Mouse (Mus musculus): Measurements from ENCODE around the gene Rerg.
"Not testable (repeated sequence)": the region's sequence is repeated elsewhere in the genome, so short reads cannot be mapped to it uniquely, and the experiment has no call there.

Gene Rerg

GRCm38 (mm10) chr6:137076225-137076624 lies 94.1 kb downstream of the Rerg start:
- DNase-seq (ENCODE audit: low spot score in 2 of 2), result no peak

DNA sequence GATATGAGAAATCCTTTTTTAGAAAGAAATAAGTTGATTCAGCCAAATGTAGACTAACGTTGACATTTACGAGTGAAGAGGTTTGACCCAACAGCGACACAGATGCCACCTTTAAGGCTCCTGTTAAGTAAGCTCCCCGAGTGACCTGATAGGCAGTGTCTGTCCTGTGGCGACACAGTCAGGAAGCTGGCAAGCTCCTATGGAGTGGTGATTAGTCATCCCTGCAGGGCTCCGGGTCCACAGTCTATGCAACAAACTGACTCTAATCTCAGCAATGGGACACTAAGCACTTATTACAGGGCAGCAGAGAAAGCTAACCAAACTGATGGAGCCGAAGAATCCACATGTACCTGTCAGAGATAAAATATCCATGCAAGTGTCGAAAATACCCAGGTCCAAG lies 98.0 kb downstream of the Rerg start:
- no peak for DNase-seq (ENCODE audit: low spot score in 2 of 2)

DNA sequence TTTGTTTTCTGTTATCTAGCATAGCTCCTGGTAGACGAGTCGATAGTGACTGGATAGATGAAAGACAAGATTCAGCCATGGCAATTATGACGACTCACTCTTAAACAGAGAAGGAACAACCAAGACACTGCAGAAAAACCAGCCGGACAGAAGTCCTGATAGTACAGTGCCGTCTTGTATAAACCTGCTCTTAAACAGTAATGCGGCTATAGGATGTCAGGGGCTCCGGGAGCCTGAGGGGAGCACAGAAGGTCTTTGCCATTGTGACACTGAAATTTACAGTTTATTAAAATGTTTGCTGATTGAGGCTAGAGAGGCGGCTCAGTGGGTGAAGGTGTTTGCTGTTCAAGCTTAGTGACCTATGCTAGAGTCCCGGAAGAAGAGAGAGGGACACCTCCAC lies 98.8 kb downstream of the Rerg start:
- DNase-seq (ENCODE audit: low spot score in 2 of 2), result no peak

GRCm38 (mm10) chr6:137065506-137065905 lies 104.8 kb downstream of the Rerg start:
- DNase-seq (ENCODE audit: low spot score in 2 of 2), result no peak

GRCm38 (mm10) chr6:137064786-137065185 lies 105.5 kb downstream of the Rerg start:
- no peak for DNase-seq (ENCODE audit: low spot score in 2 of 2)

DNA sequence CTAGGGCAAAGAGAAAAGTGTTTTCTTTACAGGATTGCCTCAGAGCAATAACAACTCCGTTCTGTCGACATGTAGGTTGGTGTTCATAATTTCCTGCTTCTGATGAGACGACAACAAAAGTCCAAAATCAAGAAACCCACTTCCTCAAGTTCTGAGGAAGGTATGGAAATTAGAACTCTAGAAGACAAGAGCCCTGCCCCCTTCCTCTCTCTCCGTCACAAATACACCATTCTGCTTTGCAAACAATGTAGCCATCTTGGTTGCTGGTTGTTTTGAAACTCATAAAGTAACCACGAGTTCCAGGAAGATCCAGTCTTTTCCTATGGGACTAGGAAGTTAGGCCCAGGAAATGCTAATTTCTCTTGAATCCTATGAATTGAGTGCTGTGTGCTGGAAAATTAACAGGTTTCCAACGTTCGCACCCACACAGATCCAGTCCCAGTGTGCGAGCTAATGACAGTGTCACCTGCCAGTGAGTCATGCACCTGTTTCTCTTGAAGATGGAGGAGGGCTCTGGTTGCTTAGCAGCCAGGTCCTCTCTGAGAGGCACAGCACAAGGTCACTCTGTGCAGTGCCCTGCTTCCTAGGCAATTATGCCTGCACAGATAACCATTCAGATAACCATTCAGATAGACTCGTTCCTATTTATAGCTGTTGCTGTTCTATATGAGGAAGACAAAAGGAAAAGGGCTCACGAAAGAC lies 106.9 kb downstream of the Rerg start:
- peak in 1 of 2 experiments; percentile 17 for DNase-seq (ENCODE audit: low spot score in 2 of 2)

GRCm38 (mm10) chr6:137061880-137062531 lies 108.3 kb downstream of the Rerg start:
- no peak for DNase-seq (ENCODE audit: low spot score in 2 of 2)

- DNase-seq (ENCODE audit: low spot score in 2 of 2), result no peak
These were observed 109.7 kb downstream of the Rerg start for GRCm38 (mm10) chr6:137060595-137060994.

- DNase-seq (ENCODE audit: low spot score in 2 of 2), result no peak
These were observed 112.0 kb downstream of the Rerg start for GRCm38 (mm10) chr6:137058257-137058656.

DNA sequence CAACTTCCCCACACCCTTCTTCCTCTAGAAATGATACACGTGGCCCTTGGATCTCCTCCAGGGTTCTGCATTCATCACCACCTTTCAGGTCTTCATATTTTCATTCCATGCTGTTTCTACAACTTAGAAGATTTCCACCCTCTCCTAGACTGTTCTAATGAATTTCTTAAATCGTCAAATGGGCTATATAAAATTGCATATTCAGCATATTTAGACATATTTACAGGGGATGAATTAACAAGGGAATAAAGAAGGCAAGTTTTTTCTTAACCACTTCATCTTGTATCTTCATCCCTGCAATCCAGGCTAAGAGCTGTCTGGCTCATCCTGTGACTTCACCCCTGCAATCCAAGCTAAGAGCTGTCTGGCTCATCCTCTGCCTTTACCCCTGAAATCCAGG lies 116.2 kb downstream of the Rerg start:
- DNase-seq (ENCODE audit: low spot score in 2 of 2), result no peak

DNA sequence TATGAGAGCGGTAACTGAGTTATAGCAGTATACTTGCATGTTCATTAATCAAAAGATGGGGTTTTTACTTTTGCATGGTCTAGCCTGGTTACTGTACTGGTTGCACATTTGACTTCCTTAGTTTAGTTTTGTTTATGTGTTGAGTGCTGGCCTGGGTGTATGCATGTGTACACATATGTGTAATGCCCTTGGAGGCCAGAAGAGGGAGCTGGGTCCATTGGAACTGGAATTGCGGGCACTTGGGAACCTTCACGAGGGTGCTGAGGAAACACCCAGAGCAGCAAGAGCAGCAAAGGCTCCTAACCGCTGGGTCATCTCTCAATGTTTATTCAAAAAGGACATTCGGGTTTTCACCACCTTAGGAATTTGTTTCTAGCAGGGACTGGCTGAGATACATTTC lies 116.8 kb downstream of the Rerg start:
- no peak for DNase-seq (ENCODE audit: low spot score in 2 of 2)

- DNase-seq (ENCODE audit: low spot score in 2 of 2), result no peak
These were observed 117.3 kb downstream of the Rerg start for GRCm38 (mm10) chr6:137053006-137053405.

DNA sequence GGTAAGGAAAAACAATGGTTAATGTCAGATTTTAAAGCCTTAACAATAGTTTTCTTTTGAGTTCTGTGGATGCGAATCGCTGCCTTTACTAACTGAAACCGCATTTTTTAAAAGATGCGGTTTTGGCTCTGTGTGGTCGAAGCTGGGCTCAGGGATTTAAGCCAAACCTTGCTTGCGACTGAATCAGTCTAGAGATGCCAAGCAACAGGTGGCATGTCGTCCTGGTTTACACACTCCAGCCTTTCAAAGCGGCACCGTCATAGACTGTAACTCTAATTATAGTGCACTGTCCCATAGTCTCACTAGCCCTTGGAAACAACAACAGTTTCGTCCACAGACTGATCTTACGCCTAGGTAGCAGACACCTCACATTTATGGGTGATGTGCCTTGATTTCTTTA lies 123.3 kb downstream of the Rerg start:
- no peak for DNase-seq (ENCODE audit: low spot score in 2 of 2)

DNA sequence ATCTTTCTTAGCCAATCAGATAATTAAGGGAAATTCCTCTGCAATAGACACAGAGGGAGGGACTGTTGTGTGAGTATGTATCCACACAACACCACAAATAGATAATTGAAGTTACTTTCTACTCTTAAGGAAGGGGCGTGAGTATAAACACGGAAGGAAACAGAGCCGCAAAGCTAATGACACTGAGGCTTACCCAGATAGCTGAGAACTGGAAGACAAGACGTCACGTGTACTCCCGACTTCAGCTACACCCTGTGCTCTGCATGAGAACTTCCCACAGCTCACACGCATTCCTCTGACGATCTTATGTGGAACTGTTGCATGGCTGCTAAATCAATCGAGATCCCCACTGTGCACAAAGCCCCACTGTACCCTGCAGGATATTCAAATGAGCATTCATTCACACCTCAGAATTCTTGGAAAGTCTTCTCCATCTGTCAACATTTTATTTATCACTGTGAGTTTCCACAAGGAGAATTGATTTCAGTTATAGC lies 125.2 kb downstream of the Rerg start:
- DNase-seq (ENCODE audit: low spot score in 2 of 2), result no peak

- not testable (repeated sequence) for DNase-seq (ENCODE audit: low spot score in 2 of 2)
These were observed 134.5 kb downstream of the Rerg start for GRCm38 (mm10) chr6:137035611-137036395.

DNA sequence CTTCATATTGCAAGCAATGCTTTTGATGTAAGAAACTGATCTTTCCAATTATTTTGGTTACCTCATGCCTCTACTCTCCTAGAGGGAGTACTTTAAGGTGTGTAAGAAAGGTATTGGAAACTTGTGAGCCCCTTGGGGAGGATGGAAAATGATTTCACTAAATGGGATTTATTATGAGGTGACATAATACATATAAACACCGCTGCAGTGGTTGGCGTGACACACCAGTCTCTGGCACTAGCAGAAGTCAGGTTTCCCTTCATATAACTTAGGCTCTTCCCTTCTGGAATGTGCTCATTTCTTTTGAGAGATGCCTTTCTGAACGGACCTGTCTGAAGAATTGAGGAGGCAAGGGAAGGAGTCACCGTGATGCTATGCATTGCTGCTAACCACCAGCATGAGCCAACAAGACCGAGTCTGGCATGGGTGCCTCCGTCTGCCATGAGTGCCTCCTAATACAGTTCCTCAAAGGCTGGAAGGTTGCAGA lies 139.6 kb downstream of the Rerg start:
- no peak for DNase-seq (ENCODE audit: low spot score in 2 of 2)

DNA sequence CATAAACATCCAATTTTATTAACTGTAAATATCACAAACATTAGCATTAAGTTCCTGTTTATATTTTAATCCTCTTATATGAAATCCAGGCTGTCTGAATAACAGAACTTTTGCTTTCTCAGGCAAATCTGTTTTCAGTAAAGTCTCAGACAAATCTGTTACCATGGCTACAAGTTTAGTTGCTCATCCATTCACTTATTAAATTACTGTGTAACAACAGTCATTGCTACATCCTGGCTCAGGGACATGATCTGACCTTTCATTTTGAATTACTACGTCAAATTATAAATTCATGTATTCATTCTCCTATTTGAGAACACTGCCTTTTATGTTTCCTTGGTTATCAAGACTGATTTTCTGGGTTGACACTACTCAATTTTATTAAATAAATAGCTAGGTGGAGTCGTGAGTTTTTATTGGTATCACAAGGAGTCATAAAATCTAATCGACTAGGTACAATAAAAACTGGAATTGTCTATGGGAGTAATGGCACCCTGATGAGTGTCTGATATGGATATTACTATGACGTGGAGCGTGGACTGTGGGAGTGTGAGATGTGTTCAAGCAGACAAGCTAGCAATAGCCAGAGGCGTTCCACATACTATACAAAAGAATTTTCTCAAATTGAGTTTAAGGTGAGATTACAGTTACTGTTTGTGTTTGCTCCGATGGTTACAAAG lies 140.2 kb downstream of the Rerg start:
- no peak for DNase-seq (ENCODE audit: low spot score in 2 of 2)

- no peak for DNase-seq (ENCODE audit: low spot score in 2 of 2)
These were observed 144.8 kb downstream of the Rerg start for GRCm38 (mm10) chr6:137025461-137025860.

DNA sequence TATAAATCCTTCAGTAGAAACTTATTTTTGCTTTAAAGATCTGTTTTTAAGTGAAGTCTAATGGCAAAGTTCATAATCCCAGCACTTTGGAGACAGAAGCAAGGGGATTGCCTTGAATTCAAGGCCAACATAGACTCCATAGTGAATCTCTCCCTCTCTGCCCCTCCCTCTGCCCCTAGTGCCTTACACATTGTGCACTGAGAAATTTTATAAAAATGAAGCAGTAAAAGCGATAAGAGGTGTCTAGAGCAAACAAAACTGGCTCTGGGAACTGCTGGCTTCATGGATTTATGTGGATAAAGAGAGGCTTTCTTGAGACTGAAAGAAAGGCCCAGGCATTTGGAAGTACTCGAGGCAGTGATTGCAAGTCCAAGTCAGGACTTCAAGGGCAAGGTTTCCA lies 145.8 kb downstream of the Rerg start:
- DNase-seq (ENCODE audit: low spot score in 2 of 2), result no peak

DNA sequence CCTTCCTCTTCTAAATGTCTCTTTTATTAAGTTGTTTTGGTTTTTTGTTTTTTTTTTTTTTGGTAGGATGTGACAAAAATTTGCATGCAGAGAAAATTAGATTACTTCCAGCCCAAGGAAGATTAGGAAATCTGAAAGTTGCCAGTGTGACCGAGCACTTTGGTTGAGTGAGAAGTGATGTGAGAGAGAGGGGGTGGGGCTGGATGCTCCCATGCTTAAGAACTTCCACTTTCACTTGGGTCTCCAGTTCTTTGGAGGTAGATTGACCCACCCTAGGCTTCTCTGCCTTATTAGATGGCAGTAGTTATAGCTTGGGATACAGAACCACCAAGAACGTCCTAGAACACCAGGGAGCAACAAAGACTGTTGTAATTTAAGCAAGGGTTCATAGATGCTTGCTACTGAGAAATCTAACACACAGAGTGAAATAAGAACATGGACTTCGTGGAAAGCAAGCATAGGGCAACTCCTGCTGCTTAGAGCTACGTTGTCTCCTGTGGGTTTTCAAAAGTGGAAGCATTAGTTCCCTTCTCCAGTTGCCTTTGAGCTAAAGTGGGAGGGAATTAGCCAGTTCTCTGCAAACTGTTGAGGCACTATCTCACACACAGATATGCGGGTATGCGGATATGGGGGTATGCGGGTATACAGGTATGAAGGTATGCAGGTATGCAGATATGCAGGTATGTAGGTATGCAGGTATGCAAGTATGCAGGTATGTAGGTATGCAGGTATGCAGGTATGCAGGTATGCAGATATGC lies 152.9 kb downstream of the Rerg start:
- DNase-seq (ENCODE audit: low spot score in 2 of 2), result no peak

DNA sequence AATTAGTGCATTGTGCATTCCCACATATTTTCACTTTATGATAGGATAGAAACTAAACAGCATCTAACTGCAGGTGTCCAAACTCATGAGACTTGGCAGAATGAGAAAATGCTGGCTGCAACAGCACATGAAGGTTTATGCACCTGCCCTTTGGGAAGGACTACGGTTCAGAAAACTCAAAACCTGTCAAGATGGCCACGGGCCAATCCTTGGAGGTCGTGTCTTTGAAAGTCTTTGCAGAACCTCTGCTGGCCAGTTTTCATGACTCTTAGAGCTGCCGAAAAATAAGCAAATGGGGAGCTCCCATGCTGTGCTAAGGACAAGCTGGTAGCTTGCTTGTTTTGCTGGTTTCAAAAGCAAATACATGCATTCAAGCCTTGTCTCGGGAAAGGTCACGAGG lies 156.0 kb downstream of the Rerg start:
- no peak for DNase-seq (ENCODE audit: low spot score in 2 of 2)
